Mouse (Mus musculus): ENCODE data around the gene Uox. TPM values are rescaled to one million over a fixed set of nuclear protein-coding genes. Genes with fewer than 3 reads are reported as not detected.

The Uox gene
- polyA plus RNA-seq, 1 experiment: 0.75 TPM

DNA sequence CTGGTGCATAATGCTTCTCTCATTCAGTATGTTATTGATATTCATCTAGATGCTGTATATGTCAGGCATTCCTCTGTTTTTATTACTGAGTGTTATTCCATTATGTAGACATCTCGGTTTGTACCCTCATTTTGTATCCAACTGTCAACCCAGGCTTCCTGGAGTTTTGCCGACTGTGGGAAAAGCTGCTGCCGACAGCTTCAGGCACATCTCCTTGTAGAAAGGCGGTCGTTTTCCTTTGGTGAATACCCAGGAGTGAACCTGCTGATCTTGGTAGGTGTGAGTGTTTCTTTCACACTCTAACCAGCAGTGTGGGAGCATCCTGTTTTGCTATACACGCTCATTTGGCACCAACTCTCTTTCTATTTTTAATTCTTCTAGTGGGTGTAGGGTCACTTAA is 90.8 kb downstream of the Uox start:
- H3K36me3 ChIP-seq (ENCODE audit: control insufficient read depth, insufficient read depth, low read length): no peaks in the 10 kb centered on the region
- H3K27me3 ChIP-seq (ENCODE audit: control insufficient read depth, insufficient read depth, low read length): no peaks in the 10 kb centered on the region
- no peak overlapping the region for H3K4me3 ChIP-seq (ENCODE audit: control insufficient read depth, low read depth, low read length)
- H3K27ac ChIP-seq (ENCODE audit: control insufficient read depth, insufficient read depth, low read depth, low read length): no peak overlapping the region
- H3K4me1 ChIP-seq (ENCODE audit: control insufficient read depth, insufficient read depth, low read length): no peaks in the 10 kb centered on the region
- TF ChIP-seq CTCF (IDR thresholded peaks at IDR 0.05; ENCODE audit: control insufficient read depth, insufficient read depth, insufficient replicate concordance, low read depth, low read length): no peak
- no peak for TF ChIP-seq POLR2A (IDR thresholded peaks at IDR 0.05; ENCODE audit: control insufficient read depth, low read depth, low read length)

DNA sequence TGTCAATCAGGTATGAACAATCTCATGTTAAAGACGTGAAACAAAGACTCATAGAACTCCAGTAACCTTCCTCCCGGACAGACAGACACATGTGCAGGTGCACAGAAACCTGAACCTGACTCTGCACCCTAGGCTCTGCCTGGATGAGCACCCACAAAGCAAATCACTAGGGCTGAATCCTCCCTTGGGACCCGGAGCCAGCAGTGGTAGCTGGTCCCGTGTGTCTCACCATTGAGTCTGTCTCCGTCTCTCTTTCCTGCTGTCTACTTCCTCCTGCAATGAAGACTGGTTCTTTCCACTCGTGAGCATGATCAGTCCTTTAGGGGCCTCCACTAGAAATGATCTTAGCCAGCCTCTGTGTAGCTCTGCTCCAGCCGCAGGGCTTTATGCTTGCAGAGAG is 91.7 kb downstream of the Uox start:
- H3K27me3 ChIP-seq (ENCODE audit: control insufficient read depth, insufficient read depth, low read length): no peaks in the 10 kb centered on the region
- no peaks in the 10 kb centered on the region for H3K4me1 ChIP-seq (ENCODE audit: control insufficient read depth, insufficient read depth, low read length)
- no peaks in the 10 kb centered on the region for H3K36me3 ChIP-seq (ENCODE audit: control insufficient read depth, insufficient read depth, low read length)
- H3K27ac ChIP-seq (ENCODE audit: control insufficient read depth, insufficient read depth, low read depth, low read length): no peak overlapping the region
- TF ChIP-seq POLR2A (IDR thresholded peaks at IDR 0.05; ENCODE audit: control insufficient read depth, low read depth, low read length): no peak
- TF ChIP-seq CTCF (IDR thresholded peaks at IDR 0.05; ENCODE audit: control insufficient read depth, insufficient read depth, insufficient replicate concordance, low read depth, low read length): no peak
- H3K4me3 ChIP-seq (ENCODE audit: control insufficient read depth, low read depth, low read length): no peak overlapping the region

DNA sequence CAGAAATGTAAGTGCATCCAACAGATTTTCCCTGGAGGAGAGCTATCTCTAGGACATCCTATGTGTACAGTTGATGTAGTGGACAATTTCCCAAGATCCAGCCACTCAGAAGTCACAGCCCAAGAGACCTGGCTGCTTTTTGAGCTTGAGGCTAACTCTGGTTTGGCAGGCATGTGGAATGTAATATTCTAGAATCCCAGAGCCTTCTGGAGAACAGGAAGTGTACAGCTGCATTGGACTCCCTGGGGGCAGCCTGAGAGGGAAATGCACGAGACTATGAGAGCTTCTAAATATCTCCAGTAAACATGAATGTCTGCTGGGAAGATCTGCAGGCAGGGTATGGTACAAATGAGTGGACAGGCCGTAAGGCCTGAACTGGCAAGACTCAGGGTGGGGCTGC is 100.9 kb downstream of the Uox start:
- H3K4me1 ChIP-seq (ENCODE audit: control insufficient read depth, insufficient read depth, low read length): no peaks in the 10 kb centered on the region
- no peak overlapping the region for H3K4me3 ChIP-seq (ENCODE audit: control insufficient read depth, low read depth, low read length)
- H3K36me3 ChIP-seq (ENCODE audit: control insufficient read depth, insufficient read depth, low read length): no peaks in the 10 kb centered on the region
- no peak overlapping the region for H3K27ac ChIP-seq (ENCODE audit: control insufficient read depth, insufficient read depth, low read depth, low read length)
- no peaks in the 10 kb centered on the region for H3K27me3 ChIP-seq (ENCODE audit: control insufficient read depth, insufficient read depth, low read length)
- TF ChIP-seq CTCF (IDR thresholded peaks at IDR 0.05; ENCODE audit: control insufficient read depth, insufficient read depth, insufficient replicate concordance, low read depth, low read length) (no peak), POLR2A (IDR thresholded peaks at IDR 0.05; ENCODE audit: control insufficient read depth, low read depth, low read length) (no peak)

DNA sequence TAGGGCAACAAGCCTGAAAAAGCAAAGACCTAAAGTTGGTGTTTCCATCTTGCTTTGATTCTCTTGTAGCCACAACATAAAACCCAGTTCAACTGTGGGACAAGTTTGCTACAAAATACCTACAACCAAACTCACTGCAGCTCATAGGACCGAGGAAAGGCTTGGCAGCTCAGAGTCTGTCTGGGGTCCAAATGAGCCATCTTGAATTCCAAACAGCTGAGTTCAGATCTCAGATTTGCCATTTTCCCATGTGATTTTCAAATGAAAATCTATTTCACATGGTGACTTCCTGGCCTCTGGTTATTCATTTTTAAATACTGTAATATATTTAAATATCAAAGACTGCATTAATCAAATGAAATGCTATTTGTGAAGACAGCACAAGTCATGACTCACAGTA is 104.9 kb downstream of the Uox start:
- Histone ChIP-seq H3K4me1 (ENCODE audit: control insufficient read depth, insufficient read depth, low read length) (peaks cover 3% of the 10 kb centered on the region), H3K27ac (ENCODE audit: control insufficient read depth, insufficient read depth, low read depth, low read length) (no peak overlapping the region), H3K4me3 (ENCODE audit: control insufficient read depth, low read depth, low read length) (no peak overlapping the region)

DNA sequence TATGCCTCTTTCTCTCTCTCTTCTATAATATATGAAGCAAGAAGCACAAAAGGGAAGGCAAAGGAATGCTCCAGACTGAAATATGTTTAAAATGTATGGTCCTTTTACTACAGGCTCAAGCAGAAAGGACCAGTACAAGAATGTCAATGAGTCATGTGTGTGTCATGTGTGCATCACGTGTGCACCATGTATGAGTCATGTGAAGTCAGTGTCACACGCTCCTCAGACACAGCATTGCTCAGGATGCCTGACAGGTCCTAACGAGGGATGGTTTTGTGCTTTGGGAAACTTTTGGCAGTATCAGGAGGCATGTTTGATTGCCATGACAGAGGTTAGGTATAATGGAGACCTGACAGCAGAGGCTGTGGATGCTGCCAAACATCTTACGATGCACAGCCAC is 106.0 kb downstream of the Uox start:
- H3K27ac ChIP-seq (ENCODE audit: control insufficient read depth, insufficient read depth, low read depth, low read length): no peak overlapping the region
- H3K4me3 ChIP-seq (ENCODE audit: control insufficient read depth, low read depth, low read length): no peak overlapping the region
- no peaks in the 10 kb centered on the region for H3K27me3 ChIP-seq (ENCODE audit: control insufficient read depth, insufficient read depth, low read length)
- no peaks in the 10 kb centered on the region for H3K36me3 ChIP-seq (ENCODE audit: control insufficient read depth, insufficient read depth, low read length)
- no peak for TF ChIP-seq POLR2A (IDR thresholded peaks at IDR 0.05; ENCODE audit: control insufficient read depth, low read depth, low read length)
- TF ChIP-seq CTCF (IDR thresholded peaks at IDR 0.05; ENCODE audit: control insufficient read depth, insufficient read depth, insufficient replicate concordance, low read depth, low read length): no peak
- H3K4me1 ChIP-seq (ENCODE audit: control insufficient read depth, insufficient read depth, low read length): peaks cover 6% of the 10 kb centered on the region

More for the DNA sequence above, 104.9 kb downstream of the Uox start:
- Histone ChIP-seq H3K27me3 (ENCODE audit: control insufficient read depth, insufficient read depth, low read length) (no peaks in the 10 kb centered on the region), H3K36me3 (ENCODE audit: control insufficient read depth, insufficient read depth, low read length) (no peaks in the 10 kb centered on the region)
- TF ChIP-seq POLR2A (IDR thresholded peaks at IDR 0.05; ENCODE audit: control insufficient read depth, low read depth, low read length) (no peak), CTCF (IDR thresholded peaks at IDR 0.05; ENCODE audit: control insufficient read depth, insufficient read depth, insufficient replicate concordance, low read depth, low read length) (no peak)

DNA sequence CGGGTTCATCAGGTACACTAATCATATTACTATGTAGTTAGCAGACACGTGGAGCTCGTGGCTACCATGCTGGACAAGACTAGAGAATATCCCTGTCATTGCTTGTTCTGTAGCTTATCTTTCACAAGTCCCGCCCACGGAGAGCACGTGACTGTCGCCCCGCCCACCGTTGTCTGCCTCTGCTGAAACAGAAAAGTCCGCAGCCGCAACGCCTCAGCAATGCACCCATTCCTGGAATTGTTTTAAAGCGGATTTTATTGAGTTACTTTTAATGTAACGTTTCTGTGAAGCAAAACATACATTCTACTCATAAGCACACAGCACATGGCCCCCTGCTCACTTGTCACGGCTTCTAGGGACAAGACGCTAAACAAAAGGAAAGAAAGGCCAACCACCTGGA is 109.4 kb downstream of the Uox start:
- H3K27me3 ChIP-seq (ENCODE audit: control insufficient read depth, insufficient read depth, low read length): no peaks in the 10 kb centered on the region
- peaks cover 8% of the 10 kb centered on the region for H3K4me1 ChIP-seq (ENCODE audit: control insufficient read depth, insufficient read depth, low read length)
- TF ChIP-seq POLR2A (IDR thresholded peaks at IDR 0.05; ENCODE audit: control insufficient read depth, low read depth, low read length) (no peak), CTCF (IDR thresholded peaks at IDR 0.05; ENCODE audit: control insufficient read depth, insufficient read depth, insufficient replicate concordance, low read depth, low read length) (no peak)
- no peaks in the 10 kb centered on the region for H3K36me3 ChIP-seq (ENCODE audit: control insufficient read depth, insufficient read depth, low read length)
- peak overlapping the region; percentile 5; the same call in 1 of the 2 replicates for H3K4me3 ChIP-seq (ENCODE audit: control insufficient read depth, low read depth, low read length)
- no peak overlapping the region for H3K27ac ChIP-seq (ENCODE audit: control insufficient read depth, insufficient read depth, low read depth, low read length)

DNA sequence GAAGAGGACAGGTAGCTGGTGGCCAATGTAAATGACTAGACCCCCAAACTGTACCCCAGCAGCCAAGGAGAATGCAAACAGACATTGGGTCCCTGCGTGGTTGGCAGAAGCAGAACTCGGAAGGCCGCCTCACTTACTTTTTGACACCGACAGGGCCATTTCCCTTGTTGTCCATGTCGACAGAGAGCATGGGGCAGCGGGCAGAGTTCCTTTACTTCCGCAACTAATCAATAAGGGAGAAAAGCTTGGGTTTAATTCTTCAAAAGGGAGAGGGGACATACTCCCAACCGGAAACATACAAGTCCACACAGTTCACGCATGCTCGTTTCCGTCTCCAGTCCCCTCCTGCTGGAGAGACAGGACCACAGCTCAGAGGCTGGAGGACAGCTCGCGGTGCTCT is 110.4 kb downstream of the Uox start:
- H3K4me3 ChIP-seq (ENCODE audit: control insufficient read depth, low read depth, low read length): no peak overlapping the region
- H3K27me3 ChIP-seq (ENCODE audit: control insufficient read depth, insufficient read depth, low read length): peaks cover 8% of the 10 kb centered on the region; the same call in 1 of the 2 replicates
- no peak for TF ChIP-seq POLR2A (IDR thresholded peaks at IDR 0.05; ENCODE audit: control insufficient read depth, low read depth, low read length)
- no peak for TF ChIP-seq CTCF (IDR thresholded peaks at IDR 0.05; ENCODE audit: control insufficient read depth, insufficient read depth, insufficient replicate concordance, low read depth, low read length)
- no peak overlapping the region for H3K27ac ChIP-seq (ENCODE audit: control insufficient read depth, insufficient read depth, low read depth, low read length)
- H3K4me1 ChIP-seq (ENCODE audit: control insufficient read depth, insufficient read depth, low read length): peaks cover 16% of the 10 kb centered on the region
- H3K36me3 ChIP-seq (ENCODE audit: control insufficient read depth, insufficient read depth, low read length): no peaks in the 10 kb centered on the region

DNA sequence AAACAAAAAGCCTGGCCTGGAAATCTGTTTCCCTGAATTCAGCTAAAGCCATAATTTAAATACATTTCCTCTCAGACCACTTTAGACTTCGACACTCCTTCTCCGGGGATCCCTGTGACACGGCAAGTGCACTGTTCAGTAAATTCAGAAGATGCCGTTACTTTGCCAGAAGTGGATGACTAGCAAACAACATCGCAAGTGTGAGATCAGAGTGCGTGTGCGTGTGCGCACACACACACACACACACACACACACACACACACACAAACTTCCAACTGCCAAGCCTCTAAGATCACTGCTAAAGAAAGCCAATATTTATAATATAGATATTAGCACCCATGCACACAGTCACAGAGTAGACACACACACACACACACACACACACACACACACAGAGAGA is 111.5 kb downstream of the Uox start:
- Histone ChIP-seq H3K4me1 (ENCODE audit: control insufficient read depth, insufficient read depth, low read length) (peaks cover 16% of the 10 kb centered on the region), H3K4me3 (ENCODE audit: control insufficient read depth, low read depth, low read length) (no peak overlapping the region), H3K36me3 (ENCODE audit: control insufficient read depth, insufficient read depth, low read length) (no peaks in the 10 kb centered on the region), H3K27me3 (ENCODE audit: control insufficient read depth, insufficient read depth, low read length) (peaks cover 8% of the 10 kb centered on the region; the same call in 1 of the 2 replicates), H3K27ac (ENCODE audit: control insufficient read depth, insufficient read depth, low read depth, low read length) (no peak overlapping the region)
- TF ChIP-seq POLR2A (IDR thresholded peaks at IDR 0.05; ENCODE audit: control insufficient read depth, low read depth, low read length) (no peak), CTCF (IDR thresholded peaks at IDR 0.05; ENCODE audit: control insufficient read depth, insufficient read depth, insufficient replicate concordance, low read depth, low read length) (no peak)

Other genes with a start within 250 kb of the Uox start
- gene Ssx2ip, start 165.8 kb upstream of the Uox start, polyA plus RNA-seq (2012; rRNA removed): 91.9 and 94.7 TPM in 2 replicates
- gene Ctbs, start 120.6 kb upstream of the Uox start, polyA plus RNA-seq (2012; rRNA removed): 1.0 and 1.6 TPM in 2 replicates
- gene Spata1, start 70.7 kb upstream of the Uox start, polyA plus RNA-seq (2012; rRNA removed): 107 and 138 TPM in 2 replicates
- 566 and 635 TPM in 2 replicates for gene Gng5, start 70.6 kb upstream of the Uox start, polyA plus RNA-seq (2012; rRNA removed)
- gene Rpf1, start 49.0 kb upstream of the Uox start, polyA plus RNA-seq (2012; rRNA removed): 11.8 and 13.9 TPM in 2 replicates
- not detected in 2 replicates for gene Dnase2b, start 45.2 kb downstream of the Uox start, polyA plus RNA-seq (2012; rRNA removed)
- 205 and 256 TPM in 2 replicates for gene 4930503B20Rik, start 80.9 kb downstream of the Uox start, polyA plus RNA-seq (2012; rRNA removed)
- 0.71 TPM in 1 of 2 replicates, not detected in the other for gene Samd13, start 115.2 kb downstream of the Uox start, polyA plus RNA-seq (2012; rRNA removed)
- 4.0 and 4.2 TPM in 2 replicates for gene Prkacb, start 242.6 kb downstream of the Uox start, polyA plus RNA-seq (2012; rRNA removed)